Comparison of ENCODE assay signal across 22 mouse cellular contexts in the genomic region with DNA sequence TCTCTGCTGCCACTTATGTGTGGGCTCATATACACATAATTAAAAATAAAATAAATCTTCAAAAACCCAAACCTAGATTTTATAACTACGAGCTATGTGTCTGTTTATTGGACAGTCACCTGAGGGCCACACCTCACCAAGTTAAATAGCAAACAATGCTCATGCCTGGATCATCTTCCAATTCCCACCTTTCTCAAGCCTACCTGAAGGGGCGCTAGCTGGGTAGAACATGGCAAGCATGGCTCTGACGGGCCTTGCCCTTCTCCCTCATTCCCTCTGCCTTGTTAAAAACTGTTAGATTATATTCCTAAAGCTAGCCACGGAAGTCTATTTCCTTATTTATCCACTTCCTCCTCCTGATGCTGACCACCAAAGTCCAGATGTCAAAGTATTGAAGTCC.
DNase-seq lines count a peak whose midpoint lies in the region; ATAC-seq and TF ChIP-seq lines count a peak whose summit lies in the region.
"Had no signal": no experiment of that assay in that cellular context is flagged by ENCODE, and none has a peak within 500 bp of the region (broad histone marks: within the 10 kb centered on the region; RNA-seq: fewer than 3 reads in every experiment).

No protein-coding gene starts in this region.

- H3K27ac ChIP-seq in heart, adult 2 months = no peak overlapping the region
- H3K27ac ChIP-seq in heart, embryonic 12.5 days (ENCODE audit: poor library complexity, severe bottlenecking) = no peak overlapping the region
- H3K27ac ChIP-seq in liver, postnatal 0 days (ENCODE audit: low read depth) = no peak overlapping the region
- H3K27ac ChIP-seq in ES-Bruce4 (ENCODE audit: insufficient read depth, low read length) = no peak overlapping the region
- H3K27ac ChIP-seq: forebrain, embryonic 13.5 days; hindbrain, embryonic 10.5 days; limb, embryonic 15.5 days; midbrain, embryonic 12.5 days; neural tube, embryonic 15.5 days had no signal

- no peak for TF ChIP-seq POLR2A in heart, adult 2 months (IDR thresholded peaks at IDR 0.05; ENCODE audit: insufficient read depth, low read depth, low read length)
- no peak for TF ChIP-seq POLR2A in ES-Bruce4 (IDR thresholded peaks at IDR 0.05; ENCODE audit: insufficient read depth, low read length)
- TF ChIP-seq POLR2A in brain, embryonic 14.5 days (IDR thresholded peaks at IDR 0.05; ENCODE audit: borderline replicate concordance, extremely low read depth, insufficient read depth, insufficient read length, poor library complexity, severe bottlenecking) = no peak

- ATAC-seq in heart, embryonic 12.5 days (ENCODE audit: insufficient number of reproducible peaks, low FRiP score) = no peak
- no peak for ATAC-seq in liver, postnatal 0 days
- ATAC-seq in granulocyte monocyte progenitor cell, adult 5-6 weeks (replicated peaks; ENCODE audit: poor library complexity, severe bottlenecking) = no peak
- ATAC-seq: forebrain, embryonic 13.5 days had no signal

- intact Hi-C loops in heart, adult 2 months (cut with DNase I) = loop anchor here (1.0 kb wide), 1 partner anchor 107 kb away; no protein-coding TSS in a partner anchor

- no peaks in the 10 kb centered on the region for H3K9me3 ChIP-seq in heart, embryonic 12.5 days (replicated peaks)
- no peaks in the 10 kb centered on the region for H3K9me3 ChIP-seq in liver, postnatal 0 days (ENCODE audit: low read length)
- H3K9me3 ChIP-seq in ES-Bruce4 (replicated peaks; ENCODE audit: control insufficient read depth, insufficient read depth, low read length, poor library complexity, severe bottlenecking) = no peaks in the 10 kb centered on the region
- H3K9me3 ChIP-seq: forebrain, embryonic 13.5 days; hindbrain, embryonic 10.5 days; limb, embryonic 15.5 days; midbrain, embryonic 12.5 days; neural tube, embryonic 15.5 days had no signal

- DNase-seq in heart, adult 2 months = no peak
- no peak for DNase-seq in liver, postnatal 0 days
- DNase-seq in liver = no peak
- DNase-seq in brain, embryonic 14.5 days (ENCODE audit: low read depth) = no peak
- DNase-seq in cerebellum, adult 8-10 months = no peak
- DNase-seq: adrenal gland, postnatal 14 days; cerebellum, adult 11-12 months; heart, adult 11 months; kidney, adult 9 months; layer of hippocampus, postnatal 36 days; lung, adult 2 months; thymus, postnatal 14 days had no signal

- no peaks in the 10 kb centered on the region for H3K79me2 ChIP-seq in heart, adult 2 months (replicated peaks; ENCODE audit: control insufficient read depth, insufficient read depth, low read length)

- H3K36me3 ChIP-seq in heart, adult 2 months (ENCODE audit: control insufficient read depth, insufficient read depth, low read length) = no peaks in the 10 kb centered on the region
- H3K36me3 ChIP-seq in heart, embryonic 12.5 days = no peaks in the 10 kb centered on the region
- H3K36me3 ChIP-seq in liver, postnatal 0 days (replicated peaks; ENCODE audit: insufficient read depth, low read length) = no peaks in the 10 kb centered on the region
- no peaks in the 10 kb centered on the region for H3K36me3 ChIP-seq in ES-Bruce4 (ENCODE audit: control insufficient read depth, insufficient read depth, low read length, poor library complexity, severe bottlenecking)
- H3K36me3 ChIP-seq: hindbrain, embryonic 10.5 days; limb, embryonic 15.5 days; midbrain, embryonic 12.5 days; neural tube, embryonic 15.5 days had no signal

- H3K27me3 ChIP-seq in heart, adult 2 months (ENCODE audit: control insufficient read depth, insufficient read depth, low read length) = no peaks in the 10 kb centered on the region
- H3K27me3 ChIP-seq in heart, embryonic 12.5 days (replicated peaks) = peaks cover 9% of the 10 kb centered on the region
- H3K27me3 ChIP-seq in liver, postnatal 0 days (ENCODE audit: insufficient read depth, low read length) = no peaks in the 10 kb centered on the region
- H3K27me3 ChIP-seq in ES-Bruce4 (ENCODE audit: control insufficient read depth, insufficient read depth, low read length, poor library complexity, severe bottlenecking) = no peaks in the 10 kb centered on the region
- H3K27me3 ChIP-seq: forebrain, embryonic 13.5 days; limb, embryonic 15.5 days; midbrain, embryonic 12.5 days; neural tube, embryonic 15.5 days had no signal

- 61% methylated on average over 4 of the region's 4 CpGs for WGBS in heart, adult 2 months
- WGBS in heart, embryonic 12.5 days = 51% methylated on average over 4 of the region's 4 CpGs
- WGBS in liver, postnatal 0 days (ENCODE audit: insufficient replicate concordance) = 42% methylated on average over 4 of the region's 4 CpGs

- no peaks in the 10 kb centered on the region for H3K4me1 ChIP-seq in heart, adult 2 months (ENCODE audit: control insufficient read depth, insufficient read depth, low read length)
- no peaks in the 10 kb centered on the region for H3K4me1 ChIP-seq in heart, embryonic 12.5 days (replicated peaks)
- no peaks in the 10 kb centered on the region for H3K4me1 ChIP-seq in liver, postnatal 0 days (ENCODE audit: insufficient read depth)
- no peaks in the 10 kb centered on the region for H3K4me1 ChIP-seq in ES-Bruce4 (ENCODE audit: control insufficient read depth, insufficient read depth, low read length)
- H3K4me1 ChIP-seq: limb, embryonic 15.5 days; neural tube, embryonic 15.5 days had no signal

- no peak for TF ChIP-seq EP300 in heart, adult 2 months (IDR thresholded peaks at IDR 0.05; ENCODE audit: insufficient read depth, low read depth, low read length)
- TF ChIP-seq EP300 in liver, postnatal 0 days (IDR thresholded peaks at IDR 0.05; ENCODE audit: low read depth) = no peak
- no peak for TF ChIP-seq EP300 in ES-Bruce4 (IDR thresholded peaks at IDR 0.05; ENCODE audit: insufficient read depth, low read depth, low read length)

- H3K4me3 ChIP-seq in heart, adult 2 months = no peak overlapping the region
- H3K4me3 ChIP-seq in heart, embryonic 12.5 days = no peak overlapping the region
- H3K4me3 ChIP-seq in liver, postnatal 0 days (ENCODE audit: low read depth, low read length) = no peak overlapping the region
- H3K4me3 ChIP-seq in ES-Bruce4 (ENCODE audit: low read depth, low read length) = no peak overlapping the region
- H3K4me3 ChIP-seq: erythroblast, embryonic 14.5 days; forebrain, embryonic 13.5 days; hindbrain, embryonic 10.5 days; limb, embryonic 15.5 days; midbrain, embryonic 12.5 days; myocyte; neural tube, embryonic 15.5 days had no signal

- H3K9ac ChIP-seq in heart, adult 2 months (ENCODE audit: low read depth, low read length) = no peak overlapping the region
- no peak overlapping the region for H3K9ac ChIP-seq in heart, embryonic 12.5 days
- no peak overlapping the region for H3K9ac ChIP-seq in liver, postnatal 0 days (replicated peaks)
- H3K9ac ChIP-seq in ES-Bruce4 (ENCODE audit: low read depth, poor library complexity, severe bottlenecking) = no peak overlapping the region
- H3K9ac ChIP-seq: forebrain, embryonic 13.5 days; limb, embryonic 15.5 days; midbrain, embryonic 12.5 days; neural tube, embryonic 15.5 days had no signal

- TF ChIP-seq CTCF in heart, adult 2 months (IDR thresholded peaks at IDR 0.05) = peak; percentile 13; the same call in 1 of the 2 replicates
- peak; percentile 21; the same call in 1 of the 2 replicates for TF ChIP-seq CTCF in liver, postnatal 0 days (IDR thresholded peaks at IDR 0.05; ENCODE audit: low read depth)
- TF ChIP-seq CTCF in ES-Bruce4 (IDR thresholded peaks at IDR 0.05; ENCODE audit: low read depth, low read length) = peak; percentile 36
- peak; percentile 29; the same call in 1 of the 2 replicates for TF ChIP-seq CTCF in brain, embryonic 14.5 days (IDR thresholded peaks at IDR 0.05; ENCODE audit: borderline replicate concordance, extremely low read depth, insufficient read depth, insufficient read length)

- no peak overlapping the region for H3K4me2 ChIP-seq in heart, embryonic 12.5 days
- H3K4me2 ChIP-seq in liver, postnatal 0 days (ENCODE audit: low read depth, low read length) = no peak overlapping the region
- H3K4me2 ChIP-seq: forebrain, embryonic 13.5 days; limb, embryonic 15.5 days; midbrain, embryonic 12.5 days; neural tube, embryonic 15.5 days had no signal
